Mouse (Mus musculus): ENCODE results near the gene Olfr902. TPM values are rescaled to one million over a fixed set of nuclear protein-coding genes. Genes with fewer than 3 reads are reported as not detected.

Gene Olfr902
- polyA plus RNA-seq, 1 experiment from 2014 or later: not detected

Other genes starting within 250 kb of the Olfr902 start
- gene Olfr893, start 239.3 kb upstream of the Olfr902 start, polyA plus RNA-seq (2015; fragmentation: Nextera tagmentation; extraction: Ambion mirVana): not detected in 2 replicates
- not detected in 2 replicates for gene Olfr894, start 229.6 kb upstream of the Olfr902 start, polyA plus RNA-seq (2015; fragmentation: Nextera tagmentation; extraction: Ambion mirVana)
- not detected in 2 replicates for gene Olfr143, start 194.9 kb upstream of the Olfr902 start, polyA plus RNA-seq (2015; fragmentation: Nextera tagmentation; extraction: Ambion mirVana)
- gene Olfr895, start 179.8 kb upstream of the Olfr902 start, polyA plus RNA-seq (2015; fragmentation: Nextera tagmentation; extraction: Ambion mirVana): not detected in 2 replicates
- not detected in 2 replicates for gene Olfr896-ps1, start 156.5 kb upstream of the Olfr902 start, polyA plus RNA-seq (2015; fragmentation: Nextera tagmentation; extraction: Ambion mirVana)
- not detected in 2 replicates for gene Olfr25, start 118.6 kb upstream of the Olfr902 start, polyA plus RNA-seq (2015; fragmentation: Nextera tagmentation; extraction: Ambion mirVana)
- gene Olfr898, start 99.2 kb upstream of the Olfr902 start, polyA plus RNA-seq (2015; fragmentation: Nextera tagmentation; extraction: Ambion mirVana): not detected in 2 replicates
- not detected in 2 replicates for gene Olfr250, start 80.8 kb upstream of the Olfr902 start, polyA plus RNA-seq (2015; fragmentation: Nextera tagmentation; extraction: Ambion mirVana)
- gene Olfr251, start 70.6 kb upstream of the Olfr902 start, polyA plus RNA-seq (2015; fragmentation: Nextera tagmentation; extraction: Ambion mirVana): not detected in 2 replicates
- not detected in 2 replicates for gene Olfr147, start 46.0 kb upstream of the Olfr902 start, polyA plus RNA-seq (2015; fragmentation: Nextera tagmentation; extraction: Ambion mirVana)
- gene Olfr901, start 18.2 kb upstream of the Olfr902 start, polyA plus RNA-seq (2015; fragmentation: Nextera tagmentation; extraction: Ambion mirVana): not detected in 2 replicates
- not detected in 2 replicates for gene Olfr904, start 15.5 kb downstream of the Olfr902 start, polyA plus RNA-seq (2015; fragmentation: Nextera tagmentation; extraction: Ambion mirVana)
- not detected in 2 replicates for gene Olfr905, start 23.5 kb downstream of the Olfr902 start, polyA plus RNA-seq (2015; fragmentation: Nextera tagmentation; extraction: Ambion mirVana)
- not detected in 2 replicates for gene Olfr906, start 39.4 kb downstream of the Olfr902 start, polyA plus RNA-seq (2015; fragmentation: Nextera tagmentation; extraction: Ambion mirVana)
- not detected in 2 replicates for gene Olfr907, start 48.1 kb downstream of the Olfr902 start, polyA plus RNA-seq (2015; fragmentation: Nextera tagmentation; extraction: Ambion mirVana)
- gene Olfr911-ps1, start 73.9 kb downstream of the Olfr902 start, polyA plus RNA-seq (2015; fragmentation: Nextera tagmentation; extraction: Ambion mirVana): not detected in 2 replicates
- not detected in 2 replicates for gene Olfr910, start 90.2 kb downstream of the Olfr902 start, polyA plus RNA-seq (2015; fragmentation: Nextera tagmentation; extraction: Ambion mirVana)
- not detected in 2 replicates for gene Olfr912, start 132.5 kb downstream of the Olfr902 start, polyA plus RNA-seq (2015; fragmentation: Nextera tagmentation; extraction: Ambion mirVana)
- not detected in 2 replicates for gene Olfr913, start 145.1 kb downstream of the Olfr902 start, polyA plus RNA-seq (2015; fragmentation: Nextera tagmentation; extraction: Ambion mirVana)
- gene Olfr914, start 157.4 kb downstream of the Olfr902 start, polyA plus RNA-seq (2015; fragmentation: Nextera tagmentation; extraction: Ambion mirVana): not detected in 2 replicates
- gene Olfr916, start 212.2 kb downstream of the Olfr902 start, polyA plus RNA-seq (2015; fragmentation: Nextera tagmentation; extraction: Ambion mirVana): not detected in 2 replicates
- not detected in 2 replicates for gene Olfr917, start 218.2 kb downstream of the Olfr902 start, polyA plus RNA-seq (2015; fragmentation: Nextera tagmentation; extraction: Ambion mirVana)
- not detected in 2 replicates for gene Olfr918, start 226.9 kb downstream of the Olfr902 start, polyA plus RNA-seq (2015; fragmentation: Nextera tagmentation; extraction: Ambion mirVana)

Data from liver, embryonic 13.5 days (tissue).